Mouse (Mus musculus) urinary bladder, adult 2 months (tissue): ENCODE results near the gene Aak1. TPM values are rescaled to one million over a fixed set of nuclear protein-coding genes. Genes with fewer than 3 reads are reported as not detected.
A peak's percentile ranks its signal among the peaks of the same experiment; 100 is the strongest.

Experiments
- DNase-seq: peaks from one replicate; pipeline ENCODE4 v3.0.0; 2022; ENCODE audit warnings: low spot score
- polyA plus RNA-seq: library from polyadenylated mRNA; depleted of rRNA; stranded (reverse); fragments of >200 nt; gene quantifications from 2 replicates; pipeline ENCODE4 v1.2.3, GENCODE M21; 2012

Gene Aak1
- polyA plus RNA-seq, 1 experiment, result 21.9 TPM

- no peak for DNase-seq
These were observed 37.5 kb downstream of the Aak1 start for GRCm38 (mm10) chr6:86886803-86887202.

- DNase-seq, result no peak
These were observed 48.2 kb downstream of the Aak1 start for GRCm38 (mm10) chr6:86897520-86897919.

GRCm38 (mm10) chr6:86899053-86899452 lies 49.7 kb downstream of the Aak1 start:
- DNase-seq, result no peak

DNA sequence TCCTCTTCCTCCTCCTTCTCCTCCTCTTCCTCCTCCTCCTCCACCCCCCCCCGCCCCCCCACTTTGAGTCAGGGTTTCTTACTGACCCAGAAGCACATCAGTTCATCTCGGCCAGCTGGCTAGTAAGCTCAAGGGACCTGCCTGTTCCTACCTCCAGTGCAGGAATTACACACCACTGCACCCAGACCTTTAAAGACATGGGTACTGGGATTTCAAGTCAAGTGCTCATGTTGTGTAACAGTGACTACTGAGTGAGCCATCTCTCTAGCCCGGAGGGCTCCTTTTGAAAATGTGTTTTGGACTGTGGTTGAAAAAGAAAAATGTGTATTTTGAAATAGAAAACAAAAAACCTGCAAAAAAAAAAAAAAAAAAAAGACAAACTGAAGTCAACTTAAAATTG lies 50.6 kb downstream of the Aak1 start:
- DNase-seq, result no peak

- no peak for DNase-seq
These were observed 51.2 kb downstream of the Aak1 start for GRCm38 (mm10) chr6:86900546-86900945.

DNA sequence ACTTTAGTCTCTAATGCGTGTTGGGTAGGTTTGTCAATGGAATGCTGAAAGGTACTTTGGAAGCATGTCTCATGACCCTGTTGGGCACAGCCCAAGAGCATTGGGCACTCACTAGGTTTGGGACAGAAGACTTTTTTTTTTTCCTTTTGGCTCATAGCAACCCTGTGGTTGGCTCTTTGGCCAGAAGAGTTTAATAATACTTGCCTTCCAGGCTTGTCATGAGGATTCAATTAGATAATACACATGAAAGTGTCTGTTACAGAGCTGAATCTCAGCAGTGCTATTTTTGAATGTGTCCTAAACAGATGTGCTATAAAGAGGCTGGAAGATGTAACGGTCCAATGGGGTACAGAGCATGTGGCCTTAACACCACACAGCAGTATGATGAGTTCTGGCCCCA lies 56.2 kb downstream of the Aak1 start:
- no peak for DNase-seq

- no peak for DNase-seq
These were observed 57.9 kb downstream of the Aak1 start for GRCm38 (mm10) chr6:86907191-86907590.

GRCm38 (mm10) chr6:86908561-86909150 lies 59.3 kb downstream of the Aak1 start:
- peak; percentile 10 for DNase-seq

DNA sequence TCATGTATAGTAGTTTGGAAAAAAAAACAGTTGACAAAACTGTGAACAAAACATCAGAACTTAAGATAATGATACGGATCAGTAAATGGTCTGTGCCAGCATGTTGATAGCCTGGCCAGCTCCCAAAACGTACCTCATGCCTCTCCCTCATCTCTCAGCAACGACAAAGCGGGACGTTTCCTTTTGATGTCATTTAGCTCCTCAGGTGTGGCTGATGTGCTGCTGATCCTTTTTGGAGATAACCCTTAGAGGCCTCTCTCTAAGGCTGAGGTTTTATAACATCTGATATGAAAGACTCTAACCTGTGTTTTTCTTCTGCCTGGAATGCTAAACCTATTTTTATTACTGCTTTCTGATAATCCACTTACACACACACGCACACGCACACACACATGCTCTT lies 60.6 kb downstream of the Aak1 start:
- DNase-seq, result no peak

DNA sequence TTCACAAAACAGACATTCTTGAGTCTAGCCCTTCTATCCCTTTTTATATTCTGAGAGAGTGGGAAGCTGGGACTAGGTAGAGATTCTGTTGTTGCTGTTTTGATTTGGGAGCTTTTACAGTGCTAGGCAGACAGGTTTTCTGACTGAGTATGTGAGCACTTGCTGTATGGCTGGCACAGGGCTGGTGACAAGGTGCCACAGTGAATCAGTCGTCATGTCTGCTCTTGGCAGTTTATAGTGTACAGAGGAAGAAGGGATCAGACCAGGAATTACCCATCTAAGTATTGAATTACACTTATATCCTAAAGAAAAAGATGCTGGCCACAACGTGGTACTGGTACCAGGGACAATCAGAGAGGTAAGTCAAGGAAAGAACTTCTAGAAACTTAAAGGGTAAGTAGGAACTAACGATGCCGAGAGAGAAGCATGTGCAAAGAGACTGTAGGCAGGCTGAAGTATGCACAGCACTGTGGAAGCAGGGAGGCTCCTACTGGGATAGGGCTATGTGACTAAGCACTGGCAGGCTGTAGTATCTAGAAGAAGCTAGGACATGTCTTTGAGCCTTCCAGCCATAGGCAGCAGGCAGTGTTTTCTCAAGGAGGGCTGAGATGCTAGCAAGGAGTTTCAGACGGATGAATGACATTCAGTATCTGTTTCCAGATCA lies 67.0 kb downstream of the Aak1 start:
- no peak for DNase-seq

DNA sequence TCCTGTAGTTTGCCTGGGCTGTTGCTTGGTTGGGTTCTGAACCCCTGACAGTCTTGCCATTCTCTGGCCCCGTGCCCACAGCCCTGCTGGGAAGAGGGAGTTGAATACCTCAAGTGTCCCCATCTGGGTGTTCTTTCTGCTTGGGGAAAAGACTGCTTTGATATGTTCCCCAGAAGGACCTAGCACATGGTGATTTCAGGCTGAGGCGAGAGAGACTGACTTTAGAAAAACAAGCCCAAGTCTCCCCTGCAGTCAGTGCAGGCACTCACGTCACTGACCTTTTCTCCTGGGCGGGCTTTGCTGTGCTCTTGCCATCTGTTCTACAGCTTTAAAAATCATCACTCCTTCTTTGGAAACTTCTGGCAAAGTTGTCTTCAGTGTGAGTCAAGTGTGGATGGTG lies 67.9 kb downstream of the Aak1 start:
- DNase-seq, result peak; percentile 29

- no peak for DNase-seq
These were observed 68.9 kb downstream of the Aak1 start for GRCm38 (mm10) chr6:86918058-86918835.

DNA sequence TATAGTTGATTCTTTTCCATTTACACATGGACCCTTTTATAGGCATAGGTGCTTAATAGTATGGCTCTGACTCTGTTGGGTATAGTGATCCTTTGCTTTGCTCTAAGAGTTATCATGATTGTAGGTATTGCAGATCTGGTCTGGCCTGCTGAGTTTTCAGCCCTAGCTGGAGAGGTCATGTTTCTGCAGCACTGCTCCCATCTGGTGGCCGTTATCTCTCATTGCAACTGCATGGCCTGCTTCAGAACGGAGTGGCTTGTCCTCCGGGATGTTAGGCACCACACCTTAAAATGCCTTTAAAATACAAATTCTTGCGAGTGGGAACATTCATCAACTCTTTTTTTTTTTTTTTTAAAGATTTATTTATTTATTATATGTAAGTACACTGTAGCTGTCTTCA lies 72.6 kb downstream of the Aak1 start:
- no peak for DNase-seq

GRCm38 (mm10) chr6:86924746-86925145 lies 75.4 kb downstream of the Aak1 start:
- DNase-seq, result no peak

GRCm38 (mm10) chr6:86934541-86934940 lies 85.2 kb downstream of the Aak1 start:
- no peak for DNase-seq

GRCm38 (mm10) chr6:86939797-86940196 lies 90.5 kb downstream of the Aak1 start:
- no peak for DNase-seq

DNA sequence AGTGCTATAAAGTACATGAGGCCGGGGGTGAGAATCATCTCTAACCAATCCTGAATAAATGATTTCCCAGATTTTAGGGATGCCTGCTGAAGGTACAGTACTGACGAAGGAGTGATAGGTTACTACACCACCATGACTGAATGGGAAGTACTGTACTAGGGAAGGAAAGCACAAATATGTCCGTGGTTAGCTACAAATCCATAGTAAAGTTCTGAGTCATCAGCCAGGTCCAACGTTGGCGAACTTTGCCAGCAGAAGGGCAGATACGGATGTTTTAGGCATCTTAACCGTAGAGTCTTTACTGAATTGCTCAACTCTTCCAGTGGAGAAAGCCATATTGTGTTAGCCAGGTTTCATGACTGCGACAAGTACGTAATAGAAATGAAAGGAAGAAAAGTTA lies 91.6 kb downstream of the Aak1 start:
- DNase-seq, result no peak

GRCm38 (mm10) chr6:86947100-86947499 lies 97.8 kb downstream of the Aak1 start:
- no peak for DNase-seq

DNA sequence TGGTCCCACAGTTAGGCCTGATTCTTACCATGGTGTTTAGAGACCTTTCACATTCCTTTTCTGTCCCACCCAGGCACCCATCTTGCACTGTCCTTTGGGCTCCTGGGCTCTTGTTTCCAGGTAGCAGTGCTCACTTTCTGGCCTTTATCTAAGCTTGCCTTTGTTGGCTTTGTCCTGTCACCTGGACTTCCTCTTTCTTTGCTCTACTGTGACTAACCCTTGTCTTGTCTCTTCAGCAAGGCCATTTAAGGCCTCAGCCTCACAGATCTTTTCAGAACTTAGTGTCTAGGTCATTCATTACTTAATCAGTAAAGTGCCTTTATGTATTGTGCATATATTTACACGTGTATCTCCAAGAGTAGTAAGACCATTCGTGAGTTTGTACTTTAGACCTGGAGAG lies 99.4 kb downstream of the Aak1 start:
- DNase-seq, result no peak

- no peak for DNase-seq
These were observed 100.8 kb downstream of the Aak1 start for GRCm38 (mm10) chr6:86950141-86950540.

DNA sequence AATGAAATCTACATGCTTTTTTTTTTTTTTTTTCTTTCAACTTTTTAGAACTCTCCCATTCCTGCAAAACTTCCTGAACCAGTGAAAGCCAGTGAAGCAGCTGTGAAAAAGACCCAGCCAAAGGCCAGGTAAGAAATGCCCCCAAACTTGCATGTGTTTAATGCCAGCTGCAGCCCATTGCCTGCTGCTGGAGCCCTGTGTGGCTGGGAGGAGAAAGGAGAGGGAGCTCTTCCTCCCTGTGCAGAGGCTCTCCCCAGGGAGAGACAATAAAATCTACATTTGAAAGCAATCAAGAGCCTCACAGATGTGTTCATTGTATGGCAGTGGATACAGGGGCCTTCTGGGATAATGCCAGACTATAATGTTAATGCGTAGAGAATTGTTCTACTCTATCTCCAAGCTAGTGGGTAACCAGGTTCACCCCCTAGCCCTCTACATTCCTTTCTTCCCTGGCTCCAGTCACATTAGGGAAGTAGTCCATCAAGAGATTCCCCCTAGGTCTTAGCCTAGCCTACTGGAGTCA lies 101.5 kb downstream of the Aak1 start:
- no peak for DNase-seq

DNA sequence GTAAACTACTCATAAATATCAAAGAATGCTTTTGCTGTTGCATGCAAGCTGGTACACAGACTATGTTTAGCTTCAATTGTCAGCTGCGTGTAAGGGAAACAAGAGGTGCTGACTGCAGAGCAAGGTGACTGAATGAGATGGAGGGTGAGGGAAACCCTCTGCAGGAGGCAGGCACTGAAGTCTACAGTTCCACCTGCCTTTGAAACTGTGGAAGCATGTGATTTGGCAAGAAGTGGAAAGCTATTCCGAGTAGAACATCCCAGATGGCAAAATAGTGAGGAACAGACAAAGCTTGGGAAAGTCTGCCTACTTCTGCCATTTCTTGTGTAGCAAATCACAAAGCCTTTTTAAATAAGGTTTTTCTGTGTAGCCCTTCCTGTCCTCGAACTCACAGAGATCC lies 106.4 kb downstream of the Aak1 start:
- no peak for DNase-seq

GRCm38 (mm10) chr6:86956206-86956605 lies 106.9 kb downstream of the Aak1 start:
- no peak for DNase-seq
